Mouse (Mus musculus) liver, adult 2 months (tissue): ENCODE results near the gene Ccdc60.

Experiments
- CTCF ChIP-seq: fragments of 200-500 bp; IDR thresholded peaks from 2 replicates; pipeline ENCODE4 v1.5.1; 2011; ENCODE audit warnings: low read depth, low read length, control low read depth
- POLR2A ChIP-seq: fragments of 200-500 bp; IDR thresholded peaks from 2 replicates; pipeline ENCODE4 v1.6.1; 2011; ENCODE audit warnings: low read length, control low read depth; ENCODE audit not compliant: insufficient read depth; ENCODE audit errors: extremely low read depth

DNA sequence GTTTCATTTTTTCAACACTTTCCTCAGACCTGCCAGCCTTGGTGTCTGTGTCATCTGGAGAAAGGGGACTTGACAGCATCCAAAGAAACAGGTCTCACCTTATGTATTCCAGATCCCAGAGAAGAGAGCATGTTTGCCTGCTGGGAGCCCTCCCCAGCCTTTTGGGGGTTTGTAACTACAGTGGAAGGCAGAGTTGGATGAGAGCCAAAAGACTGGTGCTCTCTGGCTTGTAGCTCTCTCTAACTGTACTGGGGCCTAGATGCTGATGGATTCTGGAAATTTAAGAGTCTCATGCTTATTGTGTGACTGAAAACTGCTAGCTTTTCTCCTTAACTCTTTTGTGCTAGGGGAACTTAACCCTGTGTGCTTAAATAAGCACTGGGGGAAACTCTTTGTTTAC, 47.4 kb upstream of the Ccdc60 start:
- TF ChIP-seq POLR2A (no peak), CTCF (no peak)
